Mouse (Mus musculus): ENCODE measurements around the gene Ttc39a.
A peak's percentile ranks its signal among the peaks of the same experiment; 100 is the strongest.

The Ttc39a gene

GRCm38 (mm10) chr4:109420138-109420795 lies 13.8 kb downstream of the Ttc39a start:
- peak in 1 of 2 experiments; percentile 50 for DNase-seq (ENCODE audit: inconsistent age in 2 of 2, low spot score in 1 of 2)

- DNase-seq (ENCODE audit: inconsistent age in 2 of 2, low spot score in 1 of 2) = no peak
These were observed 15.2 kb downstream of the Ttc39a start for GRCm38 (mm10) chr4:109421608-109422007.

GRCm38 (mm10) chr4:109422436-109422835 lies 16.0 kb downstream of the Ttc39a start:
- no peak for DNase-seq (ENCODE audit: inconsistent age in 2 of 2, low spot score in 1 of 2)

GRCm38 (mm10) chr4:109423438-109423837 lies 17.0 kb downstream of the Ttc39a start:
- DNase-seq (ENCODE audit: inconsistent age in 2 of 2, low spot score in 1 of 2) = no peak

GRCm38 (mm10) chr4:109427058-109427457 lies 20.6 kb downstream of the Ttc39a start:
- no peak for DNase-seq (ENCODE audit: inconsistent age in 2 of 2, low spot score in 1 of 2)

- no peak for DNase-seq (ENCODE audit: inconsistent age in 2 of 2, low spot score in 1 of 2)
These were observed 23.8 kb downstream of the Ttc39a start for GRCm38 (mm10) chr4:109430250-109430649.

- peak; percentile 62 to 80 for DNase-seq (ENCODE audit: inconsistent age in 2 of 2, low spot score in 1 of 2)
These were observed 24.4 kb downstream of the Ttc39a start for GRCm38 (mm10) chr4:109430854-109431253.

GRCm38 (mm10) chr4:109432668-109433375 lies 26.4 kb downstream of the Ttc39a start:
- peak in 1 of 2 experiments; percentile 61 for DNase-seq (ENCODE audit: inconsistent age in 2 of 2, low spot score in 1 of 2)

GRCm38 (mm10) chr4:109433641-109434040 lies 27.2 kb downstream of the Ttc39a start:
- peak; percentile 85 to 93 for DNase-seq (ENCODE audit: inconsistent age in 2 of 2, low spot score in 1 of 2)

- DNase-seq (ENCODE audit: inconsistent age in 2 of 2, low spot score in 1 of 2) = no peak
These were observed 27.8 kb downstream of the Ttc39a start for GRCm38 (mm10) chr4:109434256-109434655.

- peak; percentile 76 to 91 for DNase-seq (ENCODE audit: inconsistent age in 2 of 2, low spot score in 1 of 2)
These were observed 31.8 kb downstream of the Ttc39a start for GRCm38 (mm10) chr4:109437913-109438878.

- DNase-seq (ENCODE audit: inconsistent age in 2 of 2, low spot score in 1 of 2) = no peak
These were observed 32.7 kb downstream of the Ttc39a start for GRCm38 (mm10) chr4:109439101-109439500.

- DNase-seq (ENCODE audit: inconsistent age in 2 of 2, low spot score in 1 of 2) = no peak
These were observed 33.4 kb downstream of the Ttc39a start for GRCm38 (mm10) chr4:109439825-109440248.

GRCm38 (mm10) chr4:109440381-109440780 lies 34.0 kb downstream of the Ttc39a start:
- no peak for DNase-seq (ENCODE audit: inconsistent age in 2 of 2, low spot score in 1 of 2)

GRCm38 (mm10) chr4:109441000-109441399 lies 34.6 kb downstream of the Ttc39a start:
- no peak for DNase-seq (ENCODE audit: inconsistent age in 2 of 2, low spot score in 1 of 2)

GRCm38 (mm10) chr4:109442126-109442525 lies 35.7 kb downstream of the Ttc39a start:
- peak in 1 of 2 experiments; percentile 79 for DNase-seq (ENCODE audit: inconsistent age in 2 of 2, low spot score in 1 of 2)

- DNase-seq (ENCODE audit: inconsistent age in 2 of 2, low spot score in 1 of 2) = peak in 1 of 2 experiments; percentile 55
These were observed 36.2 kb downstream of the Ttc39a start for GRCm38 (mm10) chr4:109442649-109443048.

GRCm38 (mm10) chr4:109444471-109444870 lies 38.0 kb downstream of the Ttc39a start:
- no peak for DNase-seq (ENCODE audit: inconsistent age in 2 of 2, low spot score in 1 of 2)

- no peak for DNase-seq (ENCODE audit: inconsistent age in 2 of 2, low spot score in 1 of 2)
These were observed 38.5 kb downstream of the Ttc39a start for GRCm38 (mm10) chr4:109444951-109445350.

- DNase-seq (ENCODE audit: inconsistent age in 2 of 2, low spot score in 1 of 2) = no peak
These were observed 39.0 kb downstream of the Ttc39a start for GRCm38 (mm10) chr4:109445397-109445796.

- no peak for DNase-seq (ENCODE audit: inconsistent age in 2 of 2, low spot score in 1 of 2)
These were observed 39.5 kb downstream of the Ttc39a start for GRCm38 (mm10) chr4:109445956-109446355.

All from adrenal gland, adult (tissue).